Mouse (Mus musculus) olfactory bulb, adult 2 months (tissue): ENCODE data around the gene Ehd4.

Source experiments
- CTCF ChIP-seq: fragments of 200-500 bp; IDR thresholded peaks from 2 replicates; pipeline ENCODE4 v1.5.1; 2012; ENCODE audit warnings: low read depth, mild to moderate bottlenecking, low read length, moderate library complexity; ENCODE audit not compliant: insufficient read depth
- POLR2A ChIP-seq: fragments of 200-500 bp; IDR thresholded peaks from 2 replicates; pipeline ENCODE4 v1.6.1; 2012; ENCODE audit warnings: mild to moderate bottlenecking, low read depth, low read length, moderate library complexity; ENCODE audit not compliant: insufficient read depth

DNA sequence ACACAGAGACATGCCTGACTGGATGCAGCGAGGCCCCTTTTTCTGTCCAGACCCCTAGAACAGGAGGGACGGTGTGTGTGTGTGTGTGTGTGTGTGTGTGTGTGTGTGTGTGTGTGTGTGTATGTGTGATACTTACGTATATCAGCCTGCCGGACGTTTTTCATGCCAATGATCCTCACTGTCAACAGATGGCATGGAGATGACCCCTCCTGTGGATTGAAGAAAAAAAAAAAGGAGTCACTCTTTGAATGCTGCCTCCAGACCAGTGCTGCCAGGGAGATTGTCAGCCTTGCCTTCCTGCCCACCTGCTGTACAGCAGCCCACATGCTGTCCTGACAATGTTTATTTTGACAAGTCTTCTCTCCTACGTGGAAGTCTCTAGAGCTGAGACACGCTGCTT, 45.7 kb upstream of the Ehd4 start:
- TF ChIP-seq POLR2A = no peak
- TF ChIP-seq CTCF = no peak
